Comparison of ENCODE assay signal across 8 mouse cellular contexts in the genomic region with DNA sequence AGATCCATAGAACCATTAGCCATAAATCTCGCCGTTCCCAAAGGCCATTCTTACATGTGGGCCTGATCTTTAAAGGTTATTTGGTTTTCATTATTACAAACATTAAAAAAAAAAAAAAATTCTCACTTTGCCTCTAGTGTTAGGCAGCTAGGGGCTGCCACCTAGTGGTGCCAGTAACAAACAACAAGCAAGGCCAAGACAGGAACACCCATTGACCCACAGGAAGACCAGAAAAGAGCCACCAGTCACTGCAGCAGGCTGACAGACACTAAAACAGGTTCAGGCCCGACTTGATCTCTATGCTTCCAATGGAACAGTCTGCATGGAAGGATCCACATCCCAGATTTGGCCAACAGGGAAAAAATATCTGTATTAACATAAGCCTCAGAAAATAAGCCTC. TPM values are rescaled to one million over a fixed set of nuclear protein-coding genes. Genes with fewer than 3 reads are reported as not detected.
A peak's percentile ranks its signal among the peaks of the same experiment; 100 is the strongest.
DNase-seq lines count a peak whose midpoint lies in the region; ATAC-seq and TF ChIP-seq lines count a peak whose summit lies in the region.

No protein-coding gene starts in this region.

- H3K27ac ChIP-seq in liver, embryonic 11.5 days (ENCODE audit: low read depth, low read length): no peak overlapping the region
- H3K27ac ChIP-seq in ES-E14 (ENCODE audit: insufficient read depth, low read depth, low read length, poor library complexity, severe bottlenecking): no peak overlapping the region
- no peak overlapping the region for H3K27ac ChIP-seq in embryonic facial prominence, embryonic 11.5 days (replicated peaks; ENCODE audit: low read depth, low read length)
- H3K27ac ChIP-seq in neural tube, embryonic 14.5 days (ENCODE audit: low read depth, low read length): no peak overlapping the region

- no peaks in the 10 kb centered on the region for H3K9me3 ChIP-seq in liver, embryonic 11.5 days (ENCODE audit: control insufficient read depth, low read length)
- no peaks in the 10 kb centered on the region for H3K9me3 ChIP-seq in ES-E14 (ENCODE audit: control insufficient read depth, insufficient read depth, low read depth, low read length)
- H3K9me3 ChIP-seq in embryonic facial prominence, embryonic 11.5 days (replicated peaks; ENCODE audit: control insufficient read depth, low read length): no peaks in the 10 kb centered on the region
- no peaks in the 10 kb centered on the region for H3K9me3 ChIP-seq in neural tube, embryonic 14.5 days (ENCODE audit: control insufficient read depth, low read length)

- DNase-seq in liver (peak; percentile 47), ES-E14 (ENCODE audit: low read depth, low spot score) (no peak)
- DNase-seq in liver, embryonic 11.5 days (ENCODE audit: low spot score): no peak
- DNase-seq in adrenal gland, postnatal 14 days: peak; percentile 64
- DNase-seq in embryonic facial prominence, embryonic 11.5 days (ENCODE audit: low spot score): peak; percentile 71
- peak; percentile 36 to 39 for DNase-seq in left cerebral cortex, postnatal 36 days (ENCODE audit: low spot score in 2 of 2)

- H3K9ac ChIP-seq in liver, embryonic 11.5 days (ENCODE audit: low read depth, low read length): no peak overlapping the region
- no peak overlapping the region for H3K9ac ChIP-seq in ES-E14 (ENCODE audit: insufficient read depth, low read depth, low read length, poor library complexity, severe bottlenecking)
- no peak overlapping the region for H3K9ac ChIP-seq in embryonic facial prominence, embryonic 11.5 days (replicated peaks; ENCODE audit: low read length)
- no peak overlapping the region for H3K9ac ChIP-seq in neural tube, embryonic 14.5 days (replicated peaks; ENCODE audit: low read depth, low read length)

- in situ Hi-C loops in ES-E14 (cut with MboI; ENCODE audit: low sequenced_read_pairs in 2 of 2, unreplicated experiment in 2 of 2): no loop called here

- ATAC-seq in liver, embryonic 11.5 days (replicated peaks; ENCODE audit: low FRiP score): no peak
- no peak for ATAC-seq in embryonic facial prominence, embryonic 11.5 days (replicated peaks; ENCODE audit: insufficient number of reproducible peaks, low FRiP score, low TSS enrichment, low read depth)
- ATAC-seq in neural tube, embryonic 14.5 days (ENCODE audit: low read depth): peak; percentile 14; the same call in 1 of the 2 replicates
- ATAC-seq in frontal cortex, adult (ENCODE audit: low TSS enrichment): no peak

- intact Hi-C loops in left cerebral cortex, postnatal 36 days (cut with DNase I): loop anchor here (5.0 kb wide), 1 partner anchor 1064 kb away; no protein-coding TSS in a partner anchor

- H3K4me2 ChIP-seq in liver, embryonic 11.5 days: no peak overlapping the region
- no peak overlapping the region for H3K4me2 ChIP-seq in embryonic facial prominence, embryonic 11.5 days (ENCODE audit: low read depth, low read length)
- H3K4me2 ChIP-seq in neural tube, embryonic 14.5 days (ENCODE audit: low read depth, low read length): no peak overlapping the region

- H3K4me1 ChIP-seq in liver, embryonic 11.5 days (replicated peaks; ENCODE audit: control insufficient read depth, insufficient read depth, low read length): no peaks in the 10 kb centered on the region
- H3K4me1 ChIP-seq in ES-E14 (ENCODE audit: control insufficient read depth in 2 of 2, insufficient read depth in 2 of 2, low read length in 2 of 2, poor library complexity in 1 of 2): peaks cover 0 to 6% of the 10 kb centered on the region in 2 experiments; a peak in 2 of 4 replicates
- H3K4me1 ChIP-seq in embryonic facial prominence, embryonic 11.5 days (ENCODE audit: control insufficient read depth, insufficient read depth, low read length): no peaks in the 10 kb centered on the region
- no peaks in the 10 kb centered on the region for H3K4me1 ChIP-seq in neural tube, embryonic 14.5 days (ENCODE audit: control insufficient read depth, insufficient read depth, low read length)

- H3K27me3 ChIP-seq in liver, embryonic 11.5 days (replicated peaks; ENCODE audit: control insufficient read depth, insufficient read depth, low read length): no peaks in the 10 kb centered on the region
- no peaks in the 10 kb centered on the region for H3K27me3 ChIP-seq in embryonic facial prominence, embryonic 11.5 days (ENCODE audit: control insufficient read depth, insufficient read depth, low read length)
- H3K27me3 ChIP-seq in neural tube, embryonic 14.5 days (ENCODE audit: control insufficient read depth, insufficient read depth, low read length): no peaks in the 10 kb centered on the region

- H3K4me3 ChIP-seq in liver, embryonic 11.5 days (ENCODE audit: low read depth, low read length): no peak overlapping the region
- H3K4me3 ChIP-seq in ES-E14 (ENCODE audit: insufficient read depth in 1 of 2, low read depth in 1 of 2, low read length in 2 of 2, poor library complexity in 1 of 2, severe bottlenecking in 1 of 2): no peak overlapping the region
- no peak overlapping the region for H3K4me3 ChIP-seq in embryonic facial prominence, embryonic 11.5 days (ENCODE audit: low read depth, low read length)
- H3K4me3 ChIP-seq in neural tube, embryonic 14.5 days (ENCODE audit: low read depth, low read length): no peak overlapping the region

- H3K36me3 ChIP-seq in liver, embryonic 11.5 days (ENCODE audit: control insufficient read depth, insufficient read depth, low read length): peaks cover 29% of the 10 kb centered on the region
- peaks cover 40% of the 10 kb centered on the region for H3K36me3 ChIP-seq in ES-E14 (ENCODE audit: control insufficient read depth, insufficient read depth, low read length, poor library complexity, severe bottlenecking)
- peaks cover 11% of the 10 kb centered on the region for H3K36me3 ChIP-seq in embryonic facial prominence, embryonic 11.5 days (replicated peaks; ENCODE audit: control insufficient read depth, insufficient read depth, low read depth, low read length)
- H3K36me3 ChIP-seq in neural tube, embryonic 14.5 days (ENCODE audit: control insufficient read depth, insufficient read depth, low read length): peaks cover 42% of the 10 kb centered on the region

- 42% methylated on average over 3 of the region's 3 CpGs for WGBS in liver, embryonic 11.5 days
- WGBS in embryonic facial prominence, embryonic 11.5 days: 45% methylated on average over 3 of the region's 3 CpGs
- WGBS in neural tube, embryonic 14.5 days: 43% methylated on average over 3 of the region's 3 CpGs

TF ChIP-seq in ES-E14, 5 proteins besides CTCF, POLR2A, EP300 and RAD21:
- TF ChIP-seq HCFC1 (IDR thresholded peaks at IDR 0.05; ENCODE audit: borderline replicate concordance, insufficient read depth, low read length): no peak
- TF ChIP-seq ZNF384 (IDR thresholded peaks at IDR 0.05; ENCODE audit: low read depth, low read length): peak; percentile 98

RNA-seq across cellular contexts. Expression of a gene that starts 19.2 kb away (rescaled TPM):
- polyA plus RNA-seq in liver, embryonic 11.5 days (2014; fragmentation: Nextera tagmentation; extraction: Ambion mirVana): 37.8 and 41.9 TPM in 2 replicates
- 58.7 and 61.6 TPM in 2 replicates for total RNA-seq in ES-E14 (2012; rRNA removed)
- 88.4 and 109 TPM in 2 replicates for total RNA-seq in adrenal gland, postnatal 14 days (2021)
- polyA plus RNA-seq in embryonic facial prominence, embryonic 11.5 days (2014; fragmentation: Nextera tagmentation; extraction: Ambion mirVana): 52.2 and 56.2 TPM in 2 replicates
- 100 to 1,000 TPM; 134 to 147 TPM for total RNA-seq in left cerebral cortex, postnatal 36 days (2021)
- 51.1 and 51.3 TPM in 2 replicates for polyA plus RNA-seq in neural tube, embryonic 14.5 days (2014; fragmentation: Nextera tagmentation; extraction: Ambion mirVana)

RNA-seq across cellular contexts. Expression of a gene that starts 23.2 kb away (rescaled TPM):
- polyA plus RNA-seq in liver, embryonic 11.5 days (2014; fragmentation: Nextera tagmentation; extraction: Ambion mirVana): 69.3 and 73.6 TPM in 2 replicates
- total RNA-seq in ES-E14 (2012; rRNA removed): 6.9 and 10.0 TPM in 2 replicates
- 29.8 and 35.4 TPM in 2 replicates for total RNA-seq in adrenal gland, postnatal 14 days (2021)
- polyA plus RNA-seq in embryonic facial prominence, embryonic 11.5 days (2014; fragmentation: Nextera tagmentation; extraction: Ambion mirVana): 11.6 and 12.0 TPM in 2 replicates
- total RNA-seq in left cerebral cortex, postnatal 36 days (2021): 10 to 100 TPM; 53.2 to 60.9 TPM
- 58.9 and 62.5 TPM in 2 replicates for polyA plus RNA-seq in neural tube, embryonic 14.5 days (2014; fragmentation: Nextera tagmentation; extraction: Ambion mirVana)

Comparison
In these comparisons a context has a peak if more than half of its experiments do, and no peak if none do; other contexts are left out.
1. DNase-seq: peak in liver (single experiment), adrenal gland, postnatal 14 days (single experiment), embryonic facial prominence, embryonic 11.5 days (single experiment) and left cerebral cortex, postnatal 36 days (2 of 2); none in liver, embryonic 11.5 days (single experiment) and ES-E14 (single experiment).